Mouse (Mus musculus): ENCODE measurements around the gene Cnn2. TPM values are rescaled to one million over a fixed set of nuclear protein-coding genes. Genes with fewer than 3 reads are reported as not detected.

Cnn2 gene
- polyA plus RNA-seq, 1 experiment from 2014 or later: 320 TPM

- peak overlapping the region; percentile 87 for H3K9ac ChIP-seq (ENCODE audit: low read length)
- H3K36me3 ChIP-seq (ENCODE audit: control insufficient read depth, insufficient read depth, low read length): peaks cover 16% of the 10 kb centered on the region
- H3K27ac ChIP-seq (ENCODE audit: low read depth): peak overlapping the region; percentile 95
- peak overlapping the region; percentile 74 for H3K4me2 ChIP-seq (ENCODE audit: low read length)
- peaks cover 35% of the 10 kb centered on the region for H3K4me1 ChIP-seq (replicated peaks; ENCODE audit: control insufficient read depth, insufficient read depth, low read length)
- H3K9me3 ChIP-seq (ENCODE audit: control insufficient read depth, low read length): no peaks in the 10 kb centered on the region
- WGBS: 1% methylated on average over 20 of the region's 21 CpGs
- peak overlapping the region; percentile 77 for H3K4me3 ChIP-seq (ENCODE audit: low read depth, low read length)
- DNase-seq (ENCODE audit: low spot score): peak; percentile 85
- H3K27me3 ChIP-seq (replicated peaks; ENCODE audit: control insufficient read depth, insufficient read depth, low read length): no peaks in the 10 kb centered on the region
- ATAC-seq (replicated peaks; ENCODE audit: low FRiP score, low TSS enrichment, low read depth): no peak
Measured at GRCm38 (mm10) chr10:79983670-79984069, 4.7 kb upstream of the Cnn2 start.

- peak; percentile 72 for ATAC-seq (replicated peaks; ENCODE audit: low FRiP score, low TSS enrichment, low read depth)
- H3K36me3 ChIP-seq (ENCODE audit: control insufficient read depth, insufficient read depth, low read length): peaks cover 10% of the 10 kb centered on the region
- H3K4me3 ChIP-seq (ENCODE audit: low read depth, low read length): peak within 1 kb of the TSS; percentile 77
- WGBS: under 1% methylated on average over 48 of the region's 49 CpGs
- peak within 1 kb of the TSS; percentile 95 for H3K27ac ChIP-seq (ENCODE audit: low read depth)
- H3K4me1 ChIP-seq (replicated peaks; ENCODE audit: control insufficient read depth, insufficient read depth, low read length): peaks cover 37% of the 10 kb centered on the region
- no peaks in the 10 kb centered on the region for H3K9me3 ChIP-seq (ENCODE audit: control insufficient read depth, low read length)
- peak within 1 kb of the TSS; percentile 87 for H3K9ac ChIP-seq (ENCODE audit: low read length)
- peak within 1 kb of the TSS; percentile 74 for H3K4me2 ChIP-seq (ENCODE audit: low read length)
- DNase-seq (ENCODE audit: low spot score): peak; percentile 95
- H3K27me3 ChIP-seq (replicated peaks; ENCODE audit: control insufficient read depth, insufficient read depth, low read length): no peaks in the 10 kb centered on the region
Measured at GRCm38 (mm10) chr10:79984195-79984816, 4.1 kb upstream of the Cnn2 start, which contains the start of gene Tmem259. Gene Tmem259 (minus strand): TSS chr10:79984330.

- peaks cover 7% of the 10 kb centered on the region; the same call in 1 of the 2 replicates for H3K36me3 ChIP-seq (ENCODE audit: control insufficient read depth, insufficient read depth, low read length)
- H3K27me3 ChIP-seq (replicated peaks; ENCODE audit: control insufficient read depth, insufficient read depth, low read length): no peaks in the 10 kb centered on the region
- H3K4me1 ChIP-seq (replicated peaks; ENCODE audit: control insufficient read depth, insufficient read depth, low read length): peaks cover 42% of the 10 kb centered on the region
- ATAC-seq (replicated peaks; ENCODE audit: low FRiP score, low TSS enrichment, low read depth) (peak; percentile 89), DNase-seq (ENCODE audit: low spot score) (peak; percentile 96)
- under 1% methylated on average over 22 of the region's 22 CpGs for WGBS
- H3K9ac ChIP-seq (ENCODE audit: low read length): peak overlapping the region; percentile 87
- H3K4me3 ChIP-seq (ENCODE audit: low read depth, low read length): peak overlapping the region; percentile 77
- peak overlapping the region; percentile 95 for H3K27ac ChIP-seq (ENCODE audit: low read depth)
- peak overlapping the region; percentile 74 for H3K4me2 ChIP-seq (ENCODE audit: low read length)
- H3K9me3 ChIP-seq (ENCODE audit: control insufficient read depth, low read length): no peaks in the 10 kb centered on the region
Measured at GRCm38 (mm10) chr10:79984871-79985270, 3.5 kb upstream of the Cnn2 start.

DNA sequence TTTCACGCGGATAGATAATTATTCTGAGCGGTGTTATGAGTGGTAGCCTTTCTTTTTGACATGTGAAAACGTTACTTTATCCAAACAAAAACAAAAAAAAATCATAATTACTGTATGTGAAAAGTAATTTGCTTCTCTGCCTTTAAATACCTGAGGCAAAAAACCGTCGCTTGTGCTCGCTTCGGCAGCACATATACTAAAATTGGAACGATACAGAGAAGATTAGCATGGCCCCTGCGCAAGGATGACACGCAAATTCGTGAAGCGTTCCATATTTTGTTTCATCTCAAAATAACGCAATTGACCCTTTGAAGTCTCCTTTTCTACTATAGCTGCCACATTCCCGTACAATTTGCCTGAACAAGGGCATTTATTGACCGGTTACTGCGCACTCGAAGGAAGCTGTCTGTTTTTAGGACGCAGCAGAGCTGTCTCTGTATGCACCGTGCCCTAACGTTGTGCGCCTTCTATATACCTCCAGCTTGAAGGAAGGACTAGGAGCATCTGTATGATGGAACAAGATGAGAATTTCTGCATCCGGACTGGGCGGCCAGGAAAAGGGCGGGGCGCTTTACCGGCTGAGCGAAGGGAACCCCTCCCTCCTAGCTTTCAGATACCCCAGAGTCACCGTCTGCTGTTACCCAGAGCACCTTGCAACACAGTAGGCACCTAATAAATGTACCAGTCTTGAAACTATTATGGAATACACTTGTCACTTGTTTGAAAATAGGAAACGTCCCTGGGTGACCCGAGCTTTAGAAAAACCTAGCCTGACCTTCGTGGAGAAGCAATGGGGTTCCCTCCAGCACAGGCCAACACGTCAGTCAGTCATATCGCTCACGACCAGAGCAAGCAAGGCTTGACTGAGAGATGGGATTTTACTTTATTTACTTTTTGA is 2.8 kb upstream of the Cnn2 start:
- H3K4me2 ChIP-seq (ENCODE audit: low read length): peak overlapping the region; percentile 74
- peak overlapping the region; percentile 58 for H3K9ac ChIP-seq (ENCODE audit: low read length)
- no peak for ATAC-seq (replicated peaks; ENCODE audit: low FRiP score, low TSS enrichment, low read depth)
- H3K36me3 ChIP-seq (ENCODE audit: control insufficient read depth, insufficient read depth, low read length): peaks cover 7% of the 10 kb centered on the region; the same call in 1 of the 2 replicates
- H3K27me3 ChIP-seq (replicated peaks; ENCODE audit: control insufficient read depth, insufficient read depth, low read length): no peaks in the 10 kb centered on the region
- peak overlapping the region; percentile 95 for H3K27ac ChIP-seq (ENCODE audit: low read depth)
- peaks cover 44% of the 10 kb centered on the region for H3K4me1 ChIP-seq (replicated peaks; ENCODE audit: control insufficient read depth, insufficient read depth, low read length)
- WGBS: 2% methylated on average over 35 of the region's 35 CpGs
- H3K4me3 ChIP-seq (ENCODE audit: low read depth, low read length): peak overlapping the region; percentile 77
- DNase-seq (ENCODE audit: low spot score): peak; percentile 86
- no peaks in the 10 kb centered on the region for H3K9me3 ChIP-seq (ENCODE audit: control insufficient read depth, low read length)

- 30% methylated on average over 6 of the region's 6 CpGs for WGBS
- no peak for ATAC-seq (replicated peaks; ENCODE audit: low FRiP score, low TSS enrichment, low read depth)
Measured at GRCm38 (mm10) chr10:79986232-79986878, 2.0 kb upstream of the Cnn2 start.

GRCm38 (mm10) chr10:79986963-79987362 is 1.4 kb upstream of the Cnn2 start:
- Histone ChIP-seq H3K4me1 (replicated peaks; ENCODE audit: control insufficient read depth, insufficient read depth, low read length) (peaks cover 44% of the 10 kb centered on the region), H3K4me3 (ENCODE audit: low read depth, low read length) (0 out of 2 replicates have a peak overlapping the region, but pooled peaks have one; percentile 8)
- no peak for ATAC-seq (replicated peaks; ENCODE audit: low FRiP score, low TSS enrichment, low read depth)

More at GRCm38 (mm10) chr10:79986232-79986878, 2.0 kb upstream of the Cnn2 start:
- Histone ChIP-seq H3K27me3 (replicated peaks; ENCODE audit: control insufficient read depth, insufficient read depth, low read length) (no peaks in the 10 kb centered on the region), H3K4me1 (replicated peaks; ENCODE audit: control insufficient read depth, insufficient read depth, low read length) (peaks cover 44% of the 10 kb centered on the region), H3K9me3 (ENCODE audit: control insufficient read depth, low read length) (0 out of 2 replicates have a peak, but pooled peaks cover 3% of the 10 kb centered on the region), H3K4me3 (ENCODE audit: low read depth, low read length) (peak overlapping the region; percentile 77), H3K27ac (ENCODE audit: low read depth) (peak overlapping the region; percentile 95), H3K9ac (ENCODE audit: low read length) (peak overlapping the region; percentile 58), H3K4me2 (ENCODE audit: low read length) (peak overlapping the region; percentile 74), H3K36me3 (ENCODE audit: control insufficient read depth, insufficient read depth, low read length) (peaks cover 6% of the 10 kb centered on the region)
- DNase-seq (ENCODE audit: low spot score): no peak

GRCm38 (mm10) chr10:79987771-79988505 is 446 bp upstream of the Cnn2 start:
- no peaks in the 10 kb centered on the region for H3K27me3 ChIP-seq (replicated peaks; ENCODE audit: control insufficient read depth, insufficient read depth, low read length)
- 9% methylated on average over 27 of the region's 27 CpGs for WGBS

More at GRCm38 (mm10) chr10:79986963-79987362, 1.4 kb upstream of the Cnn2 start:
- Histone ChIP-seq H3K36me3 (ENCODE audit: control insufficient read depth, insufficient read depth, low read length) (peaks cover 10% of the 10 kb centered on the region), H3K4me2 (ENCODE audit: low read length) (peak overlapping the region; percentile 74), H3K27ac (ENCODE audit: low read depth) (peak overlapping the region; percentile 95), H3K9me3 (ENCODE audit: control insufficient read depth, low read length) (peaks cover 6% of the 10 kb centered on the region; the same call in 1 of the 2 replicates), H3K27me3 (replicated peaks; ENCODE audit: control insufficient read depth, insufficient read depth, low read length) (no peaks in the 10 kb centered on the region), H3K9ac (ENCODE audit: low read length) (0 out of 2 replicates have a peak overlapping the region, but pooled peaks have one; percentile 58)
- DNase-seq (ENCODE audit: low spot score): peak; percentile 97
- 5% methylated on average over 11 of the region's 11 CpGs for WGBS

More at GRCm38 (mm10) chr10:79987771-79988505, 446 bp upstream of the Cnn2 start:
- no peak for ATAC-seq (replicated peaks; ENCODE audit: low FRiP score, low TSS enrichment, low read depth)
- H3K4me3 ChIP-seq (ENCODE audit: low read depth, low read length): peak overlapping the region; percentile 84
- H3K27ac ChIP-seq (ENCODE audit: low read depth): peak overlapping the region; percentile 95
- peaks cover 39% of the 10 kb centered on the region for H3K4me1 ChIP-seq (replicated peaks; ENCODE audit: control insufficient read depth, insufficient read depth, low read length)
- peak; percentile 59 for DNase-seq (ENCODE audit: low spot score)
- H3K36me3 ChIP-seq (ENCODE audit: control insufficient read depth, insufficient read depth, low read length): peaks cover 20% of the 10 kb centered on the region
- H3K4me2 ChIP-seq (ENCODE audit: low read length): peak overlapping the region; percentile 74
- peaks cover 6% of the 10 kb centered on the region; the same call in 1 of the 2 replicates for H3K9me3 ChIP-seq (ENCODE audit: control insufficient read depth, low read length)
- peak overlapping the region; percentile 92 for H3K9ac ChIP-seq (ENCODE audit: low read length)
